Mouse (Mus musculus) splenic B cell, adult 2 months (primary cell): Measurements from ENCODE around the gene Cacng7.

Experiments
- DNase-seq: peaks from one replicate; pipeline ENCODE4 v3.0.0-alpha.2; 2011; ENCODE audit warnings: low read depth, low spot score
- H3K27me3 ChIP-seq: 2 replicates; pipeline ENCODE4 v1.6.1; 2012; ENCODE audit warnings: mild to moderate bottlenecking, low read length, moderate library complexity, mixed read lengths; ENCODE audit not compliant: control insufficient read depth, poor library complexity, insufficient read depth, severe bottlenecking
- H3K36me3 ChIP-seq: 2 replicates; pipeline ENCODE4 v1.6.1; 2012; ENCODE audit warnings: mild to moderate bottlenecking, low read length, moderate library complexity, mixed read lengths; ENCODE audit not compliant: control insufficient read depth, poor library complexity, insufficient read depth, severe bottlenecking

Cacng7 gene

DNA sequence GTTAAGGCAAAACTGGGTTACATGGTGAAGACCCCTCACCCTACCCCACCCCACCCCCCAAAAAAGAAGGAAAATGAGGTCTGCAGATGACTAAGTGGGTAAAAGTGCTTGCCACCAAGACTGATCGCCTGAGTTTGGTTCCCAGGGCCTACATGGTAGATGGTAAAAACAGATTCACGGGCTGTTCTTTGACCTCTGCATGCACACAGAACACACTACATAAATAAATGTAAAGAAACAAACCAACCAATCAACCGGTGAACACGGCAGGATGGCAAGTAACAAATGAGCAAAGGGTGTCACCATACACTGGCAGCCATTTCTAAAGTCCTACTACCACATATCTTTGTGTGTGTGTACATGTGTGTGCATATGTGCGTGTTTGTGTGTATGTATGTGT, 15.6 kb downstream of the Cacng7 start:
- DNase-seq, result no peak

DNA sequence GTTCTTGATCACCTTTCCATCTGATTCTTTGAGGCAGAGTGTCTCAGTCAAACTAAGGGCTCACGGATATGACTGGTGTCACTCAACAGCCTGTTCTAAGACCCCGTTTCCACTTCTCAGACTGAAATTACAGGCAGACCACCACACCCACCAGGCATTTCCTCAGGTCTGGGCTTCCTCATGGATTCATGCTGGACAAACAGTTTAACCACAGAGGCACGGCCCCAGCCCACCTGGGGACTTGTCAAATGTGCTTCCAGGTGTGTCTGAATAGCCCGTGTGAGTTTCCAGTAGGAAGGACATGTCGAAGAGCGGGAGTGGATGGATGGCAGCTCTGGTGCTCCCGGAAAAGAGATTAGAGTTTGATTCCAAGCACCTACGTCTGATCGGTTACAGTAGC, 17.0 kb downstream of the Cacng7 start:
- H3K36me3 ChIP-seq, result no peaks in the 10 kb centered on the region
- DNase-seq, result no peak
- no peaks in the 10 kb centered on the region for H3K27me3 ChIP-seq

More for the DNA sequence above, 15.6 kb downstream of the Cacng7 start:
- H3K36me3 ChIP-seq, result no peaks in the 10 kb centered on the region
- no peaks in the 10 kb centered on the region for H3K27me3 ChIP-seq

DNA sequence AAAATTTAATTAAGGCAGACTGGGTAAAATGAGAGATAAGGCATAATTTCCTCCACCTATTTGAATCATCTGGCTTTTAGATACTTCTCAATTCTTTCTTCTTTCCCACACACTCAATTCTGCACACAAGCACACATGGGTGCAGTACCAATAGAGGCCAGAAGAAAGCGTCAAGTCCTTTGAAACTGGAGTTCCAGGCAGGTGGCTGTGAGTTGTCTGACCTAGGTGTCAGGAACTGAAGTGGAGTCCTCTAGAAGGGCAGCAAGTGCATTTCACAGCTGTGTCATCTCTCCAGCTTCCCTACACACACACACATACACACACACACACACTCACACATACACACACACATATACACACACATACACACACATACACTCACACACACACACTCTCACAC, 18.8 kb downstream of the Cacng7 start:
- no peak for DNase-seq
- no peaks in the 10 kb centered on the region for H3K36me3 ChIP-seq
- no peaks in the 10 kb centered on the region for H3K27me3 ChIP-seq

DNA sequence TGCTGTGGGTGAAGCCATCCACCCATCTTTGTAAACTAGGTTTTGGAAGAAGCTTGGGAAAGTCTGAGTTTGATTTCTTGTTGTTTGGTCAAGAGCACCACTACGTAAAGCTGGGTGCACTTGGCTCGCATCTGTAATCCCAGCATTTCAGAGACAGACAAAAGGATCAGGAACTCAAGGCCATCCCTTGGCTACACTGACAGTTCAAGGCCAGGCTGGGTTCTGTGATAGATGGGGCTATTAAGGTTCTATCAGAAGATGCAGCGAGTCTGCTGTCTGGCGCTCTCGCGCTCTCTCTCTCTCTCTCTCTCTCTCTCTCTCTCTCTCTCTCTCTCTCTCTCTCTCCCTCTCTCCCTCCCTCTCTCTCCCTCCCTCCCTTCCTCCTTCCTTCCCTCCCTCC, 22.1 kb downstream of the Cacng7 start:
- H3K27me3 ChIP-seq, result no peaks in the 10 kb centered on the region
- no peak for DNase-seq
- no peaks in the 10 kb centered on the region for H3K36me3 ChIP-seq

DNA sequence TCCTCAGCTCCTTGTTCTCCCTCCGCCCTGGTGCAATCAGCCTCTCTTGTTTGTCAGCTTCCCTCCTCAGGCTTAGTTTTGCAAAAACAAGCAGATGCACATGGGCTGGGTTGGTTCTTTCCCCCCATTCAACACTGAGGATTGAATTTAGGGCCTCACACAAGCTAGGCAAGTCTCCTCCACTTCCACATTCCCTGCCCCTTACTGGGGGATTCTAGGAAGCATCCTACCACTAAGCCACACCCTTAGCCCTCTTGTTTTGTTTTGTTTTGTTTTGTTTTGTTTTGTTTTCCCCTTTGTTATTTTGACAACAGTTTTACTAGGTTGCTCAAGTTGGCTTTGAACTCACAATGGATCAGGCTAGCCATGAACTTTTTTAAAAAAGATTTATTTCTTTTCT, 27.9 kb downstream of the Cacng7 start:
- no peak for DNase-seq
- H3K27me3 ChIP-seq, result no peaks in the 10 kb centered on the region
- H3K36me3 ChIP-seq, result no peaks in the 10 kb centered on the region

DNA sequence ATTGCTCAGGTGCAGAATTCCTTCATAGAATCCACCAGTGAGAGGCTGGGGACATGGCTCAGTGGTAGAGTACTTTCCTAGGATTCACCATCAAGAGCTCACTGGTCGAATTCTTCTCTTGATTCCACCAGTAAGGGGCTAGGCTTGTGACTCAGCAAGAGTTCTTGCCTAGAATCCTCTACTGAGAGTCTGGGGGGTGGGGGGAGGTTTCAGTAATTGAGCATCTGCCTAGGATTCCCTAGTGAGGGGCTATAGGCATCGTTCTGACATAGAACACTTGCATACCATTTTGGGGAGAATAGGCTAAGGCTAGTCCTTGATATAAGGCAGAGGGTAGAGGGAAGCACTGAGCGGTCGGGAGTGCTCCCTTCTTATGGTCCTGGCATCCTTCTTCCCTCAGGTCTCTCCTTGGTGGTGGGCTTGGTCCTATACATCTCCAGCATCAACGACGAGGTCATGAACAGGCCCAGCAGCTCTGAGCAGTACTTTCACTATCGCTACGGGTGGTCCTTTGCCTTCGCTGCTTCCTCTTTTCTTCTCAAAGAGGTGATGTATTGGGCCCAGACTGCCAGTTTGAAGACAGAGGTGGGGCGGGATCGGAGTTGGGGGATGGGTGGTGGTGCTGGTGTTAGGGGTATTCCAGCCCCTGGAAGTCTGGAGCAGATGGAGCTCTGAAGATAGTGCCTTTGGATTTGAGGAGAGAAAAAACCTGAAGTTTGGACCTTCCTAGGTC, 33.0 kb downstream of the Cacng7 start:
- DNase-seq, result peak; percentile 18
- H3K36me3 ChIP-seq, result no peaks in the 10 kb centered on the region

DNA sequence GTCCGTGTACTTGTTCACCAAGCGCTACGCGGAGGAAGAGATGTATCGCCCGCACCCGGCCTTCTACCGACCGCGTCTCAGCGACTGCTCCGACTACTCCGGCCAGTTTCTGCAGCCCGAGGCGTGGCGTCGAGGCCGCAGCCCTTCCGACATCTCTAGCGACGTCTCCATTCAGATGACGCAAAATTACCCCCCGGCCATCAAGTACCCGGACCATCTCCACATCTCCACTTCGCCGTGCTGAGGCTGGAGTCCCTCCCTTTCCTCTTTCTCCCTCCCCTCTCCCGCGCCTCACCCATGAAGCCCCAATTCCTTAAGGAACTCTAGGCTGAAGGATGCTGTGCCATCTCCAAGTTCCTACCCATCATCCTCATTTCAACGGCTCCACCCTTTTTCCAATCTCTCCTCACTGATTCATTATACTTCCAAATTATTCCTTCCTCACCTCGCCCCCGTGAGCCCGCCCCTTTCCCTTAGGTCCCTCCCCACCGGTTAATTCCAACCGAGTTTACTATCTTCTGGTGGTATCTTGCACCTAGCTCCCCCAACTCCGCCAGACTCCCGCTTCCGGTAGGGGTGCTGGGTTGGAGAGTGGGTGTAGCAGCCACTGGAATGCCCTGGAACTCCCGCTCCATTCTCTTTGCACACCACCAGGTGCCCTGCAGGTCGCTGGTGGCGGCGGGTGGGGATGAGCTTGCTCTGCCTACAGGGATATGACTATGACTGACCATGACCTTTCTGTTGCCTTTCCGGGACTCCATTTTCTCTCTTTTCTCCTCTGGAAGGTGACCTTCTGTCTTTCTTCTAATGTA, 34.2 kb downstream of the Cacng7 start:
- DNase-seq, result no peak
- no peaks in the 10 kb centered on the region for H3K36me3 ChIP-seq

More for the DNA sequence above, 33.0 kb downstream of the Cacng7 start:
- H3K27me3 ChIP-seq, result no peaks in the 10 kb centered on the region

DNA sequence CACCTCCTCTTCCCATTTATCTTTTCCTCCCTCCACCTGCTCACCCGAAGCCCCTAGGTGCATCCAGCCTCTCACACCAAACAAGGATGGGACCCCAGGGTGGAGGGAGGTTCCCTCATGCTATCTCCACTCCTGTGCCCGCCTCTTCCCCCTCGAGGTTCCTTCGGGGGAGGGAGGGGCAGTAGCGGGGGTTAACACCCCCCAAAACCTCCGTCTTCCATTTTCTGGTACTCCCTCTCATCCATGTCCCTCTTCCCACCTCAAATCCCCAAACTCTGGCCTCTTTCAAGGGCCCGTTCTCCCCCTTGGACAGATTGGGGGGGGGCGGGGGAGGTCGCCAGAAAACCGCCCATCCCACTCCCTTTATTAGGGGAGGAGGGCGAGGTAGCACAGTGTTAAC, 34.8 kb downstream of the Cacng7 start:
- no peak for DNase-seq
- no peaks in the 10 kb centered on the region for H3K36me3 ChIP-seq
- no peaks in the 10 kb centered on the region for H3K27me3 ChIP-seq

More for the DNA sequence above, 34.2 kb downstream of the Cacng7 start:
- no peaks in the 10 kb centered on the region for H3K27me3 ChIP-seq

DNA sequence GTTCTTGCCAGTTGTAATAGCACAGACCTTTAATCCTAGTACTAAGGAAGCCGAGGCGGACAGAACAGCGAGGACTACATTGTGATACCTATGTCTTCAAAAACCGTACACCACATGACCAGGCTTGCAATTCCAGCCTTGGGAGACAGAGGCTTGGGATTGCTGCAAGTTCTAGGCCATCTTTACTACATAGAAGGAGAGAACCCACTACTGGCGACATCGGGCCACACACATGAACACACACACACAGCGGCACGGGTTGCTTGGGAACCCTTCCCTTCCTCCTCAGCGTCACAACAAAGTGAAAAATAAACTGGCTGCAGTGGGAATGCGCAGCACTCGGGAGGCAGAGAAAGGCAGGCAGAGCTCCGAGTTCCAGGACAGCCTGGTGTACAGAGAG, 35.6 kb downstream of the Cacng7 start:
- Histone ChIP-seq H3K27me3 (no peaks in the 10 kb centered on the region), H3K36me3 (no peaks in the 10 kb centered on the region)
- DNase-seq, result no peak

DNA sequence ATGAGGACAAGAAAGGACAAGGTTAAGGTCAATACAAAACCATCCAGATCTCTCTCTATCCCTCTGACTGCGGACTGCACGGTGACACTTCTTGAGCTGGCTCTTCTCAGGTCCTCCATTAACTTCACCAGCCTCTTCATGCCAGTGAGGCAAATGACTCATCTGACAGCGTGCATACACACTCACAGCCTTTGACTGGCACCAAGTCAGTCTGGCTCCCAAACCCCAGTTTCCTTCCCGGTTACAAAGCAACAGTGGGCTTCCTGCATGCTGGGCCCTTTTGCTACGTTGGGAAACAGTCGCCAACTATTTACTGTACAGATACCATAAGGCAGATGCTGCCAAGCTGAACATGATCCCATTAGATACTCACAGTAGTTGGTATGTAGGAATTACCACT, 36.4 kb downstream of the Cacng7 start:
- DNase-seq, result no peak
- Histone ChIP-seq H3K27me3 (no peaks in the 10 kb centered on the region), H3K36me3 (no peaks in the 10 kb centered on the region)

DNA sequence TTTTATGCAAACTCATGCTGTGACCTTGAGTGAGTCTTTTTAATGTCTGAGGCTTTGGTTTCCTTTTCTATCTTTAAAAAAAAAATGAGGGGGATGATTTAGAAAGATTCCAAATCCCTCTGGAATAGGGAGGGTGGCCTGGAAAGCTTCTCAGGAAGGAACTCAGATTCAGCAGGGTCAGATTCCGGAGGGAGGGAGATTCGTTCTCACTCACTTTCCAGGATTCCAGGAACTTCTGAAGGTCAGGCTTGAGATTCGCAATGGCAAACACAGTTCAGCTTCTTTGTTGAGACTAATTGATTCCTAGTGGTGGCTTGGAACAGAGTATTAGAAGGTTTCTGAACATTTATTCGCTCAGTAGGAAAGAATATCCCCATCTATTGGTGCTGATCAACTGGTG, 37.7 kb downstream of the Cacng7 start:
- Histone ChIP-seq H3K27me3 (no peaks in the 10 kb centered on the region), H3K36me3 (no peaks in the 10 kb centered on the region)
- DNase-seq, result no peak

DNA sequence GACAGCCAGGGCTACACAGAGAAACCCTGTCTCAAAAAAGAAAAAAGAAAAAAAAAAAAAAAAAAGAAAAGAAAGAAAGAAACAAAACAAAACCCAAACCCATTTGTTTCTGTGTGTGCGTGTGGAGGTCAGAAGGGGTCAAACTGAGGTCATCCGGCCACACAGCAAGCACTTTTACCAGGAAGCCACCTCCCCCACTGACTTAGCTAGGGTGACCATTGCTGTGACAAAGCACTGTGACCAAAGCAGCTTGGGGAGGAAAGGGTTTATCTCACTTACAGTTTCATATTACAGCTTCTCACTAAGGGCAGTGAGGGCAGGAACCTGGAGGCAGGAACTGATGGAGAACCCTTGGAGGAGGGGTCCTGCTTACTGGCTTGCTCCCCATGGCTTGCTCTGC, 39.6 kb downstream of the Cacng7 start:
- H3K27me3 ChIP-seq, result no peaks in the 10 kb centered on the region
- no peak for DNase-seq
- no peaks in the 10 kb centered on the region for H3K36me3 ChIP-seq

DNA sequence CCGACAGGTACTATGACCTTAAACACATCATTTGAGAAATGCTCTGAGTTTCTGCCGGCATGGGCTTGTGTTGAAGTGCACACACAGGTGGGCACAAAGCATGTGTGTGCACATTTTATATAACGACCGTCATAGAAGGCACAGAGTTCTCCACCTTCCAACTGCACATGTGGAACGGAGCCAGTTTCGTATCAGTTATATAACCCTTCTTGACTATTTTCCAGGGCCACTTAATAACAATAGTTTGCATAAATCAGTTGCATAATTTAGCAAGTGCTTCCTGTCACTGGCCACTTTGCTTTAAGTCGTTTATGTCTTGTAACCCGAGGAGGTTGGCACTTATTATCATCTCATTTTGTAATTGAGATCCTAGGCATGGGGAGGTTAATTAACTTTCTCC, 41.0 kb downstream of the Cacng7 start:
- DNase-seq, result no peak
- Histone ChIP-seq H3K36me3 (no peaks in the 10 kb centered on the region), H3K27me3 (no peaks in the 10 kb centered on the region)

DNA sequence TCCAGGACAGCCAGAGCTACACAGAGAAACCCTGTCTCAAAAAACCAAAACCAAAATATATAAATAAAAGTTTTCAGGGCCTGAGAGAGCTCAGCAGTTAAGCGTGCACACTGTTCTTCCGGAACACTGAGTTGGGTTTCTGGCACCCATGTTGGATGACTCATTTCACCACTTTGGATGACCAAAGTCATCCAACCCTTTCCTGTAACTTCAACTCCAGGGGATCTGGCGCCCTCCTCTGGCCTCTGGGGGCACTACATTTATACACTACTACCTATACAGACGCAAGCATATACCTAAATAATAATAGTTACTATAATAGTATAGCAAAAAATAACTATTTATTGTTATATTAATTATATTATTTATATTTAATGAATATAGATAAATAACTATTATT, 44.1 kb downstream of the Cacng7 start:
- H3K27me3 ChIP-seq, result no peaks in the 10 kb centered on the region
- H3K36me3 ChIP-seq, result no peaks in the 10 kb centered on the region
- peak; percentile 50 for DNase-seq

DNA sequence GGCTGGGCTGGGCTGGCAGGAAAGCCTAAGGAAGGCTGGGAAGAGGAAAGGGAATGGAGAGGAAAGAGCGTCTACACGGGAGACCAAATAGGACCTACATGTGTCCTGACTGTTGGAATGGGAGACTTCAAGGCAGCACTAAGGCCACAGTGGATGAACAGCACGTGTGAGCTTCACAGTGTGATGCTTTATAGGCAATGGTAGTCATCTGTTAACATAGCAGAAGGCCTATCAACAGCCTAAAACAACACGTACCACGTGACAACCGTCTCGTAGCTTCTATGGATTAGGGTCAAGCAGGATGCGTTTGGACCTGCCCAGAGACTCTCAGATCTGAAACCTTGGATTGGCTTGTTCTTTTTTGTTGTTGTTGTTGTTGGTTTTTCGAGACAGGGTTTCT, 49.4 kb downstream of the Cacng7 start:
- no peaks in the 10 kb centered on the region for H3K36me3 ChIP-seq
- DNase-seq, result no peak
- H3K27me3 ChIP-seq, result no peaks in the 10 kb centered on the region
